Mouse (Mus musculus) kidney, embryonic 14.5 days (tissue): Measurements from ENCODE around the gene Senp2. TPM values are rescaled to one million over a fixed set of nuclear protein-coding genes. Genes with fewer than 3 reads are reported as not detected.
"Not testable (repeated sequence)": the region's sequence is repeated elsewhere in the genome, so short reads cannot be mapped to it uniquely, and the experiment has no call there.

Experiments used
- ATAC-seq: fragments of 200-750 bp; cut with Nextera tagmentation; 2 replicates; pipeline ENCODE4 v1.8.0; 2017; ENCODE audit warnings: moderate number of reproducible peaks, mild to moderate bottlenecking, moderate TSS enrichment, moderate library complexity; ENCODE audit not compliant: low FRiP score, low TSS enrichment
- H3K27ac ChIP-seq: fragments of 300-500 bp; sonication (generic); 2 replicates; pipeline ENCODE4 v1.5.1; 2014; ENCODE audit warnings: low read depth, mild to moderate bottlenecking, low read length, moderate library complexity, mixed read lengths
- H3K27me3 ChIP-seq: fragments of 300-500 bp; sonication (generic); 2 replicates; pipeline ENCODE4 v1.6.1; 2014; ENCODE audit warnings: mild to moderate bottlenecking, low read length; ENCODE audit not compliant: control insufficient read depth, insufficient read depth
- H3K36me3 ChIP-seq: fragments of 300-500 bp; sonication (generic); 2 replicates; pipeline ENCODE4 v1.6.1; 2014; ENCODE audit warnings: low read length, mixed read lengths; ENCODE audit not compliant: control insufficient read depth, insufficient read depth
- H3K4me1 ChIP-seq: fragments of 300-500 bp; sonication (generic); 2 replicates; pipeline ENCODE4 v1.6.1; 2014; ENCODE audit warnings: low read length, mixed read lengths; ENCODE audit not compliant: control insufficient read depth, insufficient read depth
- H3K4me2 ChIP-seq: fragments of 300-500 bp; sonication (generic); replicated peaks from 2 replicates; pipeline ENCODE4 v1.6.1; 2014; ENCODE audit warnings: low read depth, mild to moderate bottlenecking, low read length
- H3K4me3 ChIP-seq: fragments of 300-500 bp; sonication (generic); 2 replicates; pipeline ENCODE4 v1.5.1; 2014; ENCODE audit warnings: mild to moderate bottlenecking, low read length
- H3K9ac ChIP-seq: fragments of 300-500 bp; sonication (generic); 2 replicates; pipeline ENCODE4 v1.6.1; 2014; ENCODE audit warnings: low read depth, mild to moderate bottlenecking, low read length, moderate library complexity
- H3K9me3 ChIP-seq: fragments of 300-500 bp; sonication (generic); 2 replicates; pipeline ENCODE4 v1.6.1; 2016; ENCODE audit warnings: low read length; ENCODE audit not compliant: control insufficient read depth
- WGBS: fragments of 180-500 bp; shearing (Covaris S2); extraction: QIAGEN DNeasy Blood & Tissue Kit; methylation state at CpG from one replicate; pipeline ENCODE4 v1.1.7; 2014; 5-methylcytosine and 5-hydroxymethylcytosine counted together
- polyA plus RNA-seq: library from polyadenylated mRNA; unstranded; fragments of >200 nt; fragmentation: Nextera tagmentation; extraction: Ambion mirVana; gene quantifications from 2 replicates; pipeline ENCODE4 v1.2.1, GENCODE M21; 2014

Senp2 gene
- polyA plus RNA-seq, 1 experiment from 2014 or later = 48.7 TPM

DNA sequence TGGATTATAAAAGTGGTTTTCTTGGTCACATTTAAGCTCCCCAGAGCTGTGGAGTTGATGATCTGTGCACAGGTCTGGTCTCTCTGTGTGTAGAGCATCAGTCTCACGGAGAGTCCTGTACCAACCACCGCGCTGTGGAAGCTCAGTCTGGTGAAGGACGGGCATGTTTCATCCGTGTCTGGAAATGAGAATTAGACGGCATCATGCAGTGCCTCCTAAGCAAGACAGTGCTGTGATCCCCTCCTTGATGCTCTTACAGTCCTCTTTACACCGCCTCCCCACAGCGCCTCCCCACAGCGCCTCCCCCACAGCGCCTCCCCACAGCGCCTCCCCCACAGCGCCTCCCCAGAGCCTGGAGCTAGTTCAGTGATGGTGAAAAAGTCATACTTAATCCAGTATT is 25.2 kb upstream of the Senp2 start:
- no peaks in the 10 kb centered on the region for H3K27me3 ChIP-seq
- no peaks in the 10 kb centered on the region for H3K36me3 ChIP-seq
- no peak for ATAC-seq
- H3K4me2 ChIP-seq = no peak overlapping the region
- WGBS = 82% methylated on average over 12 of the region's 12 CpGs
- no peaks in the 10 kb centered on the region for H3K4me1 ChIP-seq
- no peak overlapping the region for H3K9ac ChIP-seq
- no peaks in the 10 kb centered on the region for H3K9me3 ChIP-seq
- no peak overlapping the region for H3K4me3 ChIP-seq
- no peak overlapping the region for H3K27ac ChIP-seq

DNA sequence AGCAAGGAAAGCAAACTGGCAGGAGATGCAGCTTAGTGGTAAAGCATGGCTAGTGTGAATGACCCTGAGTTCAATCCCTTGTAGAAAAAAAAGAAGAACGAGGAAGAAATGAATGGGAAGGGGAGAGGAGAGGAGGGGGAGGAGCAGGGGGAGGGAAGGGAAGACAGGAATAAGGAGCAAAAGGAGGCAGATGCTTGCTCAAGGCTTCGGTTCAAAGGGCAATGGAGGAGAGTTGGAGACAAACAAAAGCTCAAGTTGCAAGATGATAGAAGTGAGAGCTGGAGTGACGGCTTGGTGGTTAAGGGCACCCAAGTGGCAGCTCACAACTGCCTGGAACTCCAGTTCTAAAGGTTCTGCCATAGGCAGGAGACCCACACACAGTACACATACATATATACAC is 23.1 kb upstream of the Senp2 start:
- WGBS = 11% methylated on average over 3 of the region's 3 CpGs

GRCm38 (mm10) chr16:21987956-21988355 is 21.3 kb upstream of the Senp2 start:
- Histone ChIP-seq H3K9ac (no peak overlapping the region), H3K4me1 (no peaks in the 10 kb centered on the region), H3K4me2 (no peak overlapping the region), H3K4me3 (no peak overlapping the region), H3K36me3 (no peaks in the 10 kb centered on the region), H3K9me3 (no peaks in the 10 kb centered on the region), H3K27me3 (no peaks in the 10 kb centered on the region), H3K27ac (no peak overlapping the region)
- no peak for ATAC-seq
- 49% methylated on average over 5 of the region's 5 CpGs for WGBS

More for the DNA sequence above, 23.1 kb upstream of the Senp2 start:
- Histone ChIP-seq H3K27me3 (no peaks in the 10 kb centered on the region), H3K9ac (no peak overlapping the region), H3K4me3 (no peak overlapping the region), H3K36me3 (no peaks in the 10 kb centered on the region), H3K4me2 (no peak overlapping the region), H3K4me1 (no peaks in the 10 kb centered on the region), H3K9me3 (no peaks in the 10 kb centered on the region), H3K27ac (no peak overlapping the region)
- ATAC-seq = no peak

- not testable (repeated sequence) for H3K36me3 ChIP-seq, ATAC-seq, H3K4me2 ChIP-seq, H3K4me1 ChIP-seq, H3K27ac ChIP-seq, H3K27me3 ChIP-seq, H3K9ac ChIP-seq, H3K9me3 ChIP-seq, H3K4me3 ChIP-seq
Measured at GRCm38 (mm10) chr16:21990893-21991292, 18.4 kb upstream of the Senp2 start.

- ATAC-seq = no peak
Measured at GRCm38 (mm10) chr16:21991774-21992173, 17.5 kb upstream of the Senp2 start.

GRCm38 (mm10) chr16:21995304-21995703 is 14.0 kb upstream of the Senp2 start, which contains the start of gene Liph:
TSS of gene Liph (minus strand) at chr16:21995663.
- no peak for ATAC-seq
- H3K4me2 ChIP-seq = peak within 1 kb of the TSS; percentile 34
- H3K4me3 ChIP-seq = 0 out of 2 replicates have a peak within 1 kb of the TSS, but pooled peaks have one; percentile 17
- H3K27ac ChIP-seq = no peak within 1 kb of the TSS
- 6% methylated on average over 16 of the region's 16 CpGs for WGBS
- H3K36me3 ChIP-seq = no peaks in the 10 kb centered on the region
- no peaks in the 10 kb centered on the region for H3K9me3 ChIP-seq
- no peaks in the 10 kb centered on the region for H3K27me3 ChIP-seq
- no peak within 1 kb of the TSS for H3K9ac ChIP-seq
- H3K4me1 ChIP-seq = no peaks in the 10 kb centered on the region

More at GRCm38 (mm10) chr16:21991774-21992173, 17.5 kb upstream of the Senp2 start:
- no peak overlapping the region for H3K4me2 ChIP-seq
- no peaks in the 10 kb centered on the region for H3K9me3 ChIP-seq
- H3K36me3 ChIP-seq = no peaks in the 10 kb centered on the region
- H3K27ac ChIP-seq = no peak overlapping the region
- no peak overlapping the region for H3K4me3 ChIP-seq
- no peak overlapping the region for H3K9ac ChIP-seq
- 81% methylated on average over 2 of the region's 2 CpGs for WGBS
- no peaks in the 10 kb centered on the region for H3K4me1 ChIP-seq
- H3K27me3 ChIP-seq = no peaks in the 10 kb centered on the region

- 26% methylated on average over 4 of the region's 4 CpGs for WGBS
- H3K9me3 ChIP-seq = no peaks in the 10 kb centered on the region
- no peak overlapping the region for H3K4me2 ChIP-seq
- H3K27me3 ChIP-seq = no peaks in the 10 kb centered on the region
- H3K27ac ChIP-seq = no peak overlapping the region
- ATAC-seq = no peak
- H3K9ac ChIP-seq = no peak overlapping the region
- H3K4me3 ChIP-seq = no peak overlapping the region
- H3K36me3 ChIP-seq = no peaks in the 10 kb centered on the region
- no peaks in the 10 kb centered on the region for H3K4me1 ChIP-seq
Measured at GRCm38 (mm10) chr16:21996402-21996801, 12.9 kb upstream of the Senp2 start.

DNA sequence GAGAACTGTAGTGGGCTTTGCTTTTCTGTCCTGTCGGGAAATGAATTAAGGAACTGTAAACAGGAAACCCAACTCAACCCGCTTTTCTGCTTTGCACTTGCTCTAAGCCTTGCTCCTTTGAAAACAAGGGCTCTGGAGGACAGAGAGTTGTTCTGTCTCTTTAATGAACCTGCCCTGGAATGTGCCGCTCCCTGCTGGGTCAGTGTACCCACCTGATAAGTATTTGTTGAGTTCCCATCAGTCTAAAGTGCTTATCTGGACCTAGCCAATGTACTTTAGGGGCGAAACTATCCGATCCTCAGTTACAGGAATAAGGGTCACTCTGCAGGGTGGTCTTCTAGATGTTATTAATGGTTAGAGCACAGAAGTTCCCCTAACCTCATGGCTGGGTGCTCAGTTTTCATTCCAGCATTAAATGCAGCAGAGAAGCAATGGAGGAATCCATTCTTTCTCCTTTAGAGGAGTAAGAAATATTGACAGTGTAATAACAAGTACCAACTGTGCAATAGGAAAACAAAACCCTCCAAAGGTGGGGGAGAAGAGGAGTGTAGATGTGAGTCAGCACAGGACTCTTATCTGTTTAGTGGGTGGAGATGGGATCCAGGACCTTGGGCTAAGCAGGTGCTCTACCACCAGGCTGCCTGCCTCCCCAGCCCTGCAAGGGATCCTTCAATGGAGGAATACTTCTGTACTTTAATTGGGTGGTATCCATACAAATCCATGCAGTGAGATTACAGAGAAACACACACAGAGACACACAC is 12.2 kb upstream of the Senp2 start:
- 49% methylated on average over 5 of the region's 5 CpGs for WGBS
- no peak overlapping the region for H3K4me3 ChIP-seq
- H3K27ac ChIP-seq = no peak overlapping the region
- no peaks in the 10 kb centered on the region for H3K9me3 ChIP-seq
- H3K9ac ChIP-seq = no peak overlapping the region
- H3K36me3 ChIP-seq = no peaks in the 10 kb centered on the region
- ATAC-seq = no peak
- no peak overlapping the region for H3K4me2 ChIP-seq
- H3K27me3 ChIP-seq = no peaks in the 10 kb centered on the region
- no peaks in the 10 kb centered on the region for H3K4me1 ChIP-seq

- Histone ChIP-seq H3K27ac (no peak overlapping the region), H3K36me3 (no peaks in the 10 kb centered on the region), H3K4me3 (no peak overlapping the region), H3K9me3 (no peaks in the 10 kb centered on the region), H3K27me3 (no peaks in the 10 kb centered on the region), H3K4me2 (no peak overlapping the region), H3K4me1 (no peaks in the 10 kb centered on the region), H3K9ac (no peak overlapping the region)
- WGBS = 74% methylated on average over 5 of the region's 5 CpGs
- no peak for ATAC-seq
Measured at GRCm38 (mm10) chr16:21998061-21998460, 11.2 kb upstream of the Senp2 start.
